9 mouse cellular contexts compared by ENCODE assay signal in genomic region chr9:96731961-96732511, GRCm38 (mm10). TPM values are rescaled to one million over a fixed set of nuclear protein-coding genes. Genes with fewer than 3 reads are reported as not detected.
A peak's percentile ranks its signal among the peaks of the same experiment; 100 is the strongest.
DNase-seq lines count a peak whose midpoint lies in the region; ATAC-seq lines count a peak whose summit lies in the region.
"Had no signal": no experiment of that assay in that cellular context is flagged by ENCODE, and none has a peak within 500 bp of the region (broad histone marks: within the 10 kb centered on the region; RNA-seq: fewer than 3 reads in every experiment).

No protein-coding gene starts in this region.

- no peaks in the 10 kb centered on the region for H3K27me3 ChIP-seq in heart, embryonic 12.5 days (replicated peaks)
- no peaks in the 10 kb centered on the region for H3K27me3 ChIP-seq in forebrain, embryonic 13.5 days
- no peaks in the 10 kb centered on the region for H3K27me3 ChIP-seq in midbrain, embryonic 13.5 days

- no peaks in the 10 kb centered on the region for H3K9me3 ChIP-seq in heart, embryonic 12.5 days (replicated peaks)
- no peaks in the 10 kb centered on the region for H3K9me3 ChIP-seq in forebrain, embryonic 13.5 days (replicated peaks)
- H3K9me3 ChIP-seq in midbrain, embryonic 13.5 days = no peaks in the 10 kb centered on the region

- H3K9ac ChIP-seq in heart, embryonic 12.5 days = peak overlapping the region; percentile 44
- peak overlapping the region; percentile 67 for H3K9ac ChIP-seq in forebrain, embryonic 13.5 days
- H3K9ac ChIP-seq in midbrain, embryonic 13.5 days (replicated peaks) = peak overlapping the region; percentile 70

- H3K36me3 ChIP-seq in heart, embryonic 12.5 days = no peaks in the 10 kb centered on the region
- H3K36me3 ChIP-seq in forebrain, embryonic 13.5 days (ENCODE audit: poor library complexity, severe bottlenecking) = no peaks in the 10 kb centered on the region
- no peaks in the 10 kb centered on the region for H3K36me3 ChIP-seq in midbrain, embryonic 13.5 days

- ATAC-seq in heart, embryonic 12.5 days (ENCODE audit: insufficient number of reproducible peaks, low FRiP score) = peak; percentile 33; the same call in 1 of the 2 replicates
- peak; percentile 76 for ATAC-seq in forebrain, embryonic 13.5 days
- peak; percentile 83 for ATAC-seq in midbrain, embryonic 13.5 days

- peak overlapping the region; percentile 44 for H3K4me2 ChIP-seq in heart, embryonic 12.5 days
- peak overlapping the region; percentile 55 for H3K4me2 ChIP-seq in forebrain, embryonic 13.5 days
- peak overlapping the region; percentile 58 for H3K4me2 ChIP-seq in midbrain, embryonic 13.5 days (replicated peaks)

- no peak overlapping the region for H3K4me3 ChIP-seq in heart, embryonic 12.5 days
- H3K4me3 ChIP-seq in forebrain, embryonic 13.5 days = peak overlapping the region; percentile 31
- peak overlapping the region; percentile 39 for H3K4me3 ChIP-seq in midbrain, embryonic 13.5 days (replicated peaks)
- H3K4me3 ChIP-seq: erythroblast, embryonic 14.5 days had no signal

- DNase-seq in heart, adult 11 months = no peak
- DNase-seq in Muller cell, postnatal 12 days (ENCODE audit: inconsistent ontology term) = peak; percentile 42
- no peak for DNase-seq in urinary bladder, postnatal 25 days (ENCODE audit: low spot score)
- DNase-seq in gastrocnemius, postnatal 4 days (ENCODE audit: low spot score in 2 of 2) = no peak
- no peak for DNase-seq in urinary bladder, postnatal 36 days (ENCODE audit: low spot score in 2 of 2)

- 46% methylated on average over 14 of the region's 14 CpGs for WGBS in heart, embryonic 12.5 days
- WGBS in forebrain, embryonic 13.5 days = 12% methylated on average over 14 of the region's 14 CpGs
- WGBS in midbrain, embryonic 13.5 days = 16% methylated on average over 14 of the region's 14 CpGs

- H3K4me1 ChIP-seq in heart, embryonic 12.5 days (replicated peaks) = peaks cover 59% of the 10 kb centered on the region
- peaks cover 46% of the 10 kb centered on the region for H3K4me1 ChIP-seq in forebrain, embryonic 13.5 days
- H3K4me1 ChIP-seq in midbrain, embryonic 13.5 days (replicated peaks) = peaks cover 71% of the 10 kb centered on the region

- H3K27ac ChIP-seq in heart, embryonic 12.5 days (ENCODE audit: poor library complexity, severe bottlenecking) = peak overlapping the region; percentile 61
- H3K27ac ChIP-seq in forebrain, embryonic 13.5 days = peak overlapping the region; percentile 93
- H3K27ac ChIP-seq in midbrain, embryonic 13.5 days = peak overlapping the region; percentile 94

RNA-seq across cellular contexts. Expression of gene Zbtb38, which starts 20.6 kb away (rescaled TPM):
- 31.3 and 32.1 TPM in 2 replicates for polyA plus RNA-seq in heart, embryonic 12.5 days (2016; fragmentation: Nextera tagmentation; extraction: Ambion mirVana)
- 30.5 and 30.8 TPM in 2 replicates for polyA plus RNA-seq in forebrain, embryonic 13.5 days (2015; fragmentation: Nextera tagmentation; extraction: Ambion mirVana)
- polyA plus RNA-seq in midbrain, embryonic 13.5 days (2015; fragmentation: Nextera tagmentation; extraction: Ambion mirVana) = 38.0 and 41.1 TPM in 2 replicates
- total RNA-seq in gastrocnemius, postnatal 4 days (2021) = 10 to 100 TPM; 15.9 to 20.1 TPM

Comparison
In these comparisons a context has a peak if more than half of its experiments do, and no peak if none do; other contexts are left out.
1. ATAC-seq: peak in every context shown above with its lines; median percentile 83 in midbrain, embryonic 13.5 days; 76 in forebrain, embryonic 13.5 days; 33 in heart, embryonic 12.5 days.